Mouse (Mus musculus) bone marrow macrophage, adult 2 months (primary cell): ENCODE data around the gene Coro2b.

Source experiments
- CTCF ChIP-seq: IDR thresholded peaks from 2 replicates; pipeline ENCODE4 v1.5.1; 2012; ENCODE audit warnings: low read depth, mild to moderate bottlenecking, low read length, moderate library complexity
- POLR2A ChIP-seq: IDR thresholded peaks from 2 replicates; pipeline ENCODE4 v1.6.1; 2012; ENCODE audit warnings: mild to moderate bottlenecking, low read depth, low read length, borderline replicate concordance

DNA sequence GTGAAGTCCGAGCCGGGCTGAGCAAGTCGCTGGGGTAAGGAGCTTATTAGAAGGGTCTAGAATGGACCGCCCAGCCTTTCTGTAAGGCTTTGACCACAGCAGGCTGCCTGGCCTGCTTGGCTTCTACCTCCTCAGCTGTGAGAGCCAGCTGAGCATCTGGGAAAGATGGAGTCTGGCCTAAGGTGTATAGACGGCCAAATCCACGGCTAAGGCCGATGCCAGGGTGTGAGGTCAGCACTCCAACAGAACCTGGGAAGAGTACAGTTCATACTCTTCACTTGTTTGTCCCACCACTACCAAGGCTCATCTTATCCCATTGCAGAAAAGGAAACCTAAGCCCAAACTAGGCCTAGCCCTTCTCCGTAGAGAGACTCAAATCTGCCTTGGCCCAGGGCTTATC is 1.3 kb downstream of the Coro2b start:
- no peak for TF ChIP-seq POLR2A
- no peak for TF ChIP-seq CTCF
